Mouse (Mus musculus): Measurements from ENCODE around the gene Golga5.

Gene Golga5

GRCm38 (mm10) chr12:102468894-102469764 is at the start of gene Golga5:
Gene Golga5 (plus strand): TSS chr12:102469135.
- DNase-seq (ENCODE audit: low spot score in 2 of 2), result peak; percentile 90 to 98

- peak in 1 of 2 experiments; percentile 63 for DNase-seq (ENCODE audit: low spot score in 2 of 2)
Observed at GRCm38 (mm10) chr12:102419544-102419943, 49.4 kb upstream of the Golga5 start.

GRCm38 (mm10) chr12:102420168-102420890 is 48.6 kb upstream of the Golga5 start:
- peak in 1 of 2 experiments; percentile 25 for DNase-seq (ENCODE audit: low spot score in 2 of 2)

GRCm38 (mm10) chr12:102422065-102422464 is 46.9 kb upstream of the Golga5 start:
- DNase-seq (ENCODE audit: low spot score in 2 of 2), result no peak

GRCm38 (mm10) chr12:102422623-102423320 is 46.2 kb upstream of the Golga5 start:
- DNase-seq (ENCODE audit: low spot score in 2 of 2), result no peak

GRCm38 (mm10) chr12:102423625-102424024 is 45.3 kb upstream of the Golga5 start:
- DNase-seq (ENCODE audit: low spot score in 2 of 2), result no peak

- DNase-seq (ENCODE audit: low spot score in 2 of 2), result no peak
Observed at GRCm38 (mm10) chr12:102424456-102424855, 44.5 kb upstream of the Golga5 start.

GRCm38 (mm10) chr12:102425048-102425578 is 43.8 kb upstream of the Golga5 start:
- DNase-seq (ENCODE audit: low spot score in 2 of 2), result no peak

GRCm38 (mm10) chr12:102426285-102426684 is 42.6 kb upstream of the Golga5 start:
- DNase-seq (ENCODE audit: low spot score in 2 of 2), result no peak

GRCm38 (mm10) chr12:102429656-102430055 is 39.3 kb upstream of the Golga5 start:
- DNase-seq (ENCODE audit: low spot score in 2 of 2), result no peak

GRCm38 (mm10) chr12:102430228-102430627 is 38.7 kb upstream of the Golga5 start:
- DNase-seq (ENCODE audit: low spot score in 2 of 2), result no peak

GRCm38 (mm10) chr12:102432238-102432637 is 36.7 kb upstream of the Golga5 start:
- no peak for DNase-seq (ENCODE audit: low spot score in 2 of 2)

- DNase-seq (ENCODE audit: low spot score in 2 of 2), result no peak
Observed at GRCm38 (mm10) chr12:102434107-102434506, 34.8 kb upstream of the Golga5 start.

- DNase-seq (ENCODE audit: low spot score in 2 of 2), result no peak
Observed at GRCm38 (mm10) chr12:102436939-102437526, 31.9 kb upstream of the Golga5 start.

GRCm38 (mm10) chr12:102437952-102438351 is 31.0 kb upstream of the Golga5 start:
- no peak for DNase-seq (ENCODE audit: low spot score in 2 of 2)

- DNase-seq (ENCODE audit: low spot score in 2 of 2), result no peak
Observed at GRCm38 (mm10) chr12:102438983-102439631, 29.8 kb upstream of the Golga5 start.

GRCm38 (mm10) chr12:102439632-102440023 is 29.3 kb upstream of the Golga5 start, which contains the start of gene Lgmn:
Gene Lgmn (minus strand): TSS chr12:102439813.
- DNase-seq (ENCODE audit: low spot score in 2 of 2), result peak; percentile 92 to 98

- DNase-seq (ENCODE audit: low spot score in 2 of 2), result no peak
Observed at GRCm38 (mm10) chr12:102440551-102440950, 28.4 kb upstream of the Golga5 start.

- no peak for DNase-seq (ENCODE audit: low spot score in 2 of 2)
Observed at GRCm38 (mm10) chr12:102441141-102441540, 27.8 kb upstream of the Golga5 start.

GRCm38 (mm10) chr12:102442639-102443038 is 26.3 kb upstream of the Golga5 start:
- no peak for DNase-seq (ENCODE audit: low spot score in 2 of 2)

GRCm38 (mm10) chr12:102443676-102444075 is 25.3 kb upstream of the Golga5 start:
- DNase-seq (ENCODE audit: low spot score in 2 of 2), result no peak
